Mouse (Mus musculus) liver, embryonic 14.5 days (tissue): ENCODE measurements around the gene Ppp2r5c.

Experiments used
- CTCF ChIP-seq: IDR thresholded peaks from 2 replicates; pipeline ENCODE4 v1.5.1; 2016; ENCODE audit warnings: antibody characterized with exemption, low read depth, control low read depth
- EP300 ChIP-seq: IDR thresholded peaks from 2 replicates; pipeline ENCODE4 v1.6.1; 2016; ENCODE audit warnings: antibody characterized with exemption, low read depth

GRCm38 (mm10) chr12:110494846-110495245 is 47.9 kb downstream of the Ppp2r5c start:
- TF ChIP-seq EP300: no peak
- no peak for TF ChIP-seq CTCF
